Mouse (Mus musculus): Measurements from ENCODE around the gene Dner. TPM values are rescaled to one million over a fixed set of nuclear protein-coding genes. Genes with fewer than 3 reads are reported as not detected.

Dner gene
- polyA plus RNA-seq, 1 experiment from 2014 or later: 200 TPM

GRCm38 (mm10) chr1:84408873-84409272 is 287.1 kb downstream of the Dner start:
- ATAC-seq: no peak
- no peaks in the 10 kb centered on the region for H3K27me3 ChIP-seq (replicated peaks; ENCODE audit: control insufficient read depth, insufficient read depth, low read length)
- H3K4me3 ChIP-seq (replicated peaks; ENCODE audit: low read length): no peak overlapping the region
- 57% methylated on average over 2 of the region's 2 CpGs for WGBS
- H3K9ac ChIP-seq (replicated peaks; ENCODE audit: low read depth, low read length): no peak overlapping the region
- no peaks in the 10 kb centered on the region for H3K9me3 ChIP-seq (ENCODE audit: control insufficient read depth, low read length)
- H3K27ac ChIP-seq (ENCODE audit: low read length): no peak overlapping the region
- H3K4me2 ChIP-seq (ENCODE audit: low read length): no peak overlapping the region
- no peaks in the 10 kb centered on the region for H3K36me3 ChIP-seq (ENCODE audit: control insufficient read depth, insufficient read depth)
- no peaks in the 10 kb centered on the region for H3K4me1 ChIP-seq (replicated peaks; ENCODE audit: control insufficient read depth, insufficient read depth, low read length)

GRCm38 (mm10) chr1:84406891-84407290 is 289.1 kb downstream of the Dner start:
- no peak overlapping the region for H3K27ac ChIP-seq (ENCODE audit: low read length)
- H3K9me3 ChIP-seq (ENCODE audit: control insufficient read depth, low read length): no peaks in the 10 kb centered on the region
- no peak overlapping the region for H3K4me3 ChIP-seq (replicated peaks; ENCODE audit: low read length)
- H3K27me3 ChIP-seq (replicated peaks; ENCODE audit: control insufficient read depth, insufficient read depth, low read length): no peaks in the 10 kb centered on the region
- no peaks in the 10 kb centered on the region for H3K36me3 ChIP-seq (ENCODE audit: control insufficient read depth, insufficient read depth)
- no peaks in the 10 kb centered on the region for H3K4me1 ChIP-seq (replicated peaks; ENCODE audit: control insufficient read depth, insufficient read depth, low read length)
- no peak for ATAC-seq
- WGBS: 87% methylated on average over 4 of the region's 4 CpGs
- H3K9ac ChIP-seq (replicated peaks; ENCODE audit: low read depth, low read length): no peak overlapping the region
- H3K4me2 ChIP-seq (ENCODE audit: low read length): no peak overlapping the region

DNA sequence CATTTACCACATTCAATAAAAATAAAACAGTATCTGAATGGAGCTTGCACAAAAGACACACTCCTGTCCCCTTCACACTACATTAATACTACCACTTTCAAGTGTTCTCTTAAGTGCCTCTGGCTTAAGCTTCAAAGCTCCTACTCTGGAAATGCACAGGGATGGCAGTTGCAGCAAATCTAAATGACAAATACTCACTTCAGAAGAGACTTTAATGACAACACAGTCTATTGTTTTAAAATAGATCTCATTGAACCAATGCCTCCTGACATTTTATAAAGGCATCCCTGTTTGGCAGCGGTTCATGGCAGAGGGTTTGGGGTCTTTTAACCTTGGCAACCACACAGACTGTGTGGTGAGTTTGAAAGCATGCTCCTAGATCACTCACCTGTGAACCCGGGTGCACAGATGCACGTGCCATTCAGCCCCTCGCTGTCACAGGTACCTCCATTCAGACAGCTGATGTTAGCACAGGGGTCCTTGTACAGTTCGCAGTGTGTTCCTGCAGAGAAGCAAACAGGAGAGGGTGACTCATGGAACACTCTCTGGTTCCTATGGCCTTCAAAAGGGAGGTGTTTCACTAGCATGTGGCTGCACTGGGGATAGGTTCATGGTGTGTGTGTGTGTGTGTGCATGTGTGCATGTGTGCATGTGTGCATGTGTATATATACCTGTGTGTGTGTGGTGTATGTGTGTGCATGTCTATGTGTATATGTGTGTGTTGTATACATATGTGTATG is 290.3 kb downstream of the Dner start:
- Histone ChIP-seq H3K4me3 (replicated peaks; ENCODE audit: low read length) (no peak overlapping the region), H3K9ac (replicated peaks; ENCODE audit: low read depth, low read length) (no peak overlapping the region), H3K36me3 (ENCODE audit: control insufficient read depth, insufficient read depth) (no peaks in the 10 kb centered on the region), H3K9me3 (ENCODE audit: control insufficient read depth, low read length) (no peaks in the 10 kb centered on the region), H3K4me2 (ENCODE audit: low read length) (no peak overlapping the region), H3K27me3 (replicated peaks; ENCODE audit: control insufficient read depth, insufficient read depth, low read length) (no peaks in the 10 kb centered on the region), H3K27ac (ENCODE audit: low read length) (no peak overlapping the region), H3K4me1 (replicated peaks; ENCODE audit: control insufficient read depth, insufficient read depth, low read length) (no peaks in the 10 kb centered on the region)
- no peak for ATAC-seq
- 79% methylated on average over 5 of the region's 5 CpGs for WGBS

GRCm38 (mm10) chr1:84404880-84405279 is 291.1 kb downstream of the Dner start:
- no peak for ATAC-seq
- 52% methylated on average over 12 of the region's 12 CpGs for whole genome bisulfite sequencing
- H3K4me1 ChIP-seq (replicated peaks; ENCODE audit: control insufficient read depth, insufficient read depth, low read length): no peaks in the 10 kb centered on the region
- no peak overlapping the region for H3K9ac ChIP-seq (replicated peaks; ENCODE audit: low read depth, low read length)
- H3K27ac ChIP-seq (ENCODE audit: low read length): no peak overlapping the region
- H3K4me2 ChIP-seq (ENCODE audit: low read length): no peak overlapping the region
- no peak overlapping the region for H3K4me3 ChIP-seq (replicated peaks; ENCODE audit: low read length)
- H3K27me3 ChIP-seq (replicated peaks; ENCODE audit: control insufficient read depth, insufficient read depth, low read length): no peaks in the 10 kb centered on the region
- H3K9me3 ChIP-seq (ENCODE audit: control insufficient read depth, low read length): no peaks in the 10 kb centered on the region
- H3K36me3 ChIP-seq (ENCODE audit: control insufficient read depth, insufficient read depth): no peaks in the 10 kb centered on the region

- Histone ChIP-seq H3K4me2 (ENCODE audit: low read length) (no peak overlapping the region), H3K4me1 (replicated peaks; ENCODE audit: control insufficient read depth, insufficient read depth, low read length) (no peaks in the 10 kb centered on the region), H3K27me3 (replicated peaks; ENCODE audit: control insufficient read depth, insufficient read depth, low read length) (no peaks in the 10 kb centered on the region), H3K9ac (replicated peaks; ENCODE audit: low read depth, low read length) (no peak overlapping the region), H3K36me3 (ENCODE audit: control insufficient read depth, insufficient read depth) (no peaks in the 10 kb centered on the region), H3K27ac (ENCODE audit: low read length) (no peak overlapping the region), H3K4me3 (replicated peaks; ENCODE audit: low read length) (no peak overlapping the region), H3K9me3 (ENCODE audit: control insufficient read depth, low read length) (no peaks in the 10 kb centered on the region)
- no peak for ATAC-seq
- 93% methylated on average over 1 of the region's 1 CpGs for WGBS
These were observed 293.9 kb downstream of the Dner start for GRCm38 (mm10) chr1:84402154-84402553.

DNA sequence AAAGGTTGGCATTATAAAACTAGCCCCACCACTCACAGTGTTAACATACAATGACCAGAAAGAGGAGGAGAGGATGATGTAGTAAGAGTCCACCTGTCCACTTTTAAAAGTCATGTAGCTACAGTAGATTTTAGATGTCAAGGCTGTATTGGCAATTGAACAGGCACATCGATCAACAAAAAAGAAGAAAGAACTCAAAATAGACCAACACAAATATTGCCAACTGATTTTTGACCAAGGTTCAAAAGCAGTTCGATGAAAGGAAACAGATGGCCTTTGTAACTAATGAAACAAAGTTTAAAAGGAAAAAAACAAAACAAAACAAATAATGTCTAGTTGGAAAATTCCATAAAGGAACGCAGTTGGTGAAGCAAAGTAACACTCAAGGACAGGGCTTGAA is 296.4 kb downstream of the Dner start:
- no peak overlapping the region for H3K4me2 ChIP-seq (ENCODE audit: low read length)
- H3K27ac ChIP-seq (ENCODE audit: low read length): no peak overlapping the region
- no peaks in the 10 kb centered on the region for H3K27me3 ChIP-seq (replicated peaks; ENCODE audit: control insufficient read depth, insufficient read depth, low read length)
- no peak for ATAC-seq
- H3K9ac ChIP-seq (replicated peaks; ENCODE audit: low read depth, low read length): no peak overlapping the region
- H3K9me3 ChIP-seq (ENCODE audit: control insufficient read depth, low read length): no peaks in the 10 kb centered on the region
- no peak overlapping the region for H3K4me3 ChIP-seq (replicated peaks; ENCODE audit: low read length)
- H3K4me1 ChIP-seq (replicated peaks; ENCODE audit: control insufficient read depth, insufficient read depth, low read length): peaks cover 4% of the 10 kb centered on the region
- 80% methylated on average over 3 of the region's 3 CpGs for WGBS
- H3K36me3 ChIP-seq (ENCODE audit: control insufficient read depth, insufficient read depth): no peaks in the 10 kb centered on the region

- Histone ChIP-seq H3K4me1 (replicated peaks; ENCODE audit: control insufficient read depth, insufficient read depth, low read length) (peaks cover 4% of the 10 kb centered on the region), H3K4me3 (replicated peaks; ENCODE audit: low read length) (no peak overlapping the region), H3K9ac (replicated peaks; ENCODE audit: low read depth, low read length) (no peak overlapping the region), H3K36me3 (ENCODE audit: control insufficient read depth, insufficient read depth) (no peaks in the 10 kb centered on the region), H3K27ac (ENCODE audit: low read length) (no peak overlapping the region), H3K9me3 (ENCODE audit: control insufficient read depth, low read length) (no peaks in the 10 kb centered on the region), H3K27me3 (replicated peaks; ENCODE audit: control insufficient read depth, insufficient read depth, low read length) (no peaks in the 10 kb centered on the region), H3K4me2 (ENCODE audit: low read length) (no peak overlapping the region)
- 93% methylated on average over 4 of the region's 4 CpGs for WGBS
- ATAC-seq: no peak
These were observed 296.9 kb downstream of the Dner start for GRCm38 (mm10) chr1:84399118-84399517.

GRCm38 (mm10) chr1:84396787-84397186 is 299.2 kb downstream of the Dner start:
- 62% methylated on average over 3 of the region's 3 CpGs for WGBS
- no peak for ATAC-seq
- no peak overlapping the region for H3K9ac ChIP-seq (replicated peaks; ENCODE audit: low read depth, low read length)
- H3K4me1 ChIP-seq (replicated peaks; ENCODE audit: control insufficient read depth, insufficient read depth, low read length): peaks cover 4% of the 10 kb centered on the region
- H3K4me3 ChIP-seq (replicated peaks; ENCODE audit: low read length): no peak overlapping the region
- H3K36me3 ChIP-seq (ENCODE audit: control insufficient read depth, insufficient read depth): no peaks in the 10 kb centered on the region
- no peak overlapping the region for H3K4me2 ChIP-seq (ENCODE audit: low read length)
- H3K9me3 ChIP-seq (ENCODE audit: control insufficient read depth, low read length): no peaks in the 10 kb centered on the region
- no peak overlapping the region for H3K27ac ChIP-seq (ENCODE audit: low read length)
- H3K27me3 ChIP-seq (replicated peaks; ENCODE audit: control insufficient read depth, insufficient read depth, low read length): no peaks in the 10 kb centered on the region

- H3K27me3 ChIP-seq (replicated peaks; ENCODE audit: control insufficient read depth, insufficient read depth, low read length): no peaks in the 10 kb centered on the region
- H3K36me3 ChIP-seq (ENCODE audit: control insufficient read depth, insufficient read depth): no peaks in the 10 kb centered on the region
- peaks cover 4% of the 10 kb centered on the region for H3K4me1 ChIP-seq (replicated peaks; ENCODE audit: control insufficient read depth, insufficient read depth, low read length)
- no peaks in the 10 kb centered on the region for H3K9me3 ChIP-seq (ENCODE audit: control insufficient read depth, low read length)
- H3K9ac ChIP-seq (replicated peaks; ENCODE audit: low read depth, low read length): no peak overlapping the region
- ATAC-seq: no peak
- H3K27ac ChIP-seq (ENCODE audit: low read length): no peak overlapping the region
- H3K4me2 ChIP-seq (ENCODE audit: low read length): no peak overlapping the region
- 82% methylated on average over 8 of the region's 8 CpGs for WGBS
- H3K4me3 ChIP-seq (replicated peaks; ENCODE audit: low read length): no peak overlapping the region
These were observed 300.1 kb downstream of the Dner start for GRCm38 (mm10) chr1:84395928-84396327.

- Histone ChIP-seq H3K27me3 (replicated peaks; ENCODE audit: control insufficient read depth, insufficient read depth, low read length) (no peaks in the 10 kb centered on the region), H3K9me3 (ENCODE audit: control insufficient read depth, low read length) (no peaks in the 10 kb centered on the region), H3K4me2 (ENCODE audit: low read length) (no peak overlapping the region), H3K4me3 (replicated peaks; ENCODE audit: low read length) (no peak overlapping the region), H3K36me3 (ENCODE audit: control insufficient read depth, insufficient read depth) (no peaks in the 10 kb centered on the region), H3K9ac (replicated peaks; ENCODE audit: low read depth, low read length) (no peak overlapping the region), H3K27ac (ENCODE audit: low read length) (no peak overlapping the region), H3K4me1 (replicated peaks; ENCODE audit: control insufficient read depth, insufficient read depth, low read length) (peaks cover 16% of the 10 kb centered on the region)
- WGBS: 92% methylated on average over 4 of the region's 4 CpGs
- no peak for ATAC-seq
These were observed 305.1 kb downstream of the Dner start for GRCm38 (mm10) chr1:84390961-84391360.
